ENCODE assay signal across 22 mouse cellular contexts in genomic region chr10:90380062-90380461, GRCm38 (mm10).
DNase-seq lines count a peak whose midpoint lies in the region; ATAC-seq lines count a peak whose summit lies in the region.
"Had no signal": no experiment of that assay in that cellular context is flagged by ENCODE, and none has a peak within 500 bp of the region (broad histone marks: within the 10 kb centered on the region; RNA-seq: fewer than 3 reads in every experiment).

No protein-coding gene starts in this region.

- H3K4me3 ChIP-seq in midbrain, embryonic 15.5 days: no peak overlapping the region
- H3K4me3 ChIP-seq in midbrain, embryonic 11.5 days (ENCODE audit: low read depth, low read length): no peak overlapping the region
- no peak overlapping the region for H3K4me3 ChIP-seq in limb, embryonic 10.5 days
- no peak overlapping the region for H3K4me3 ChIP-seq in forebrain, embryonic 10.5 days
- H3K4me3 ChIP-seq: erythroblast, embryonic 14.5 days; forebrain, embryonic 15.5 days; heart, embryonic 12.5 days; hindbrain, embryonic 15.5 days; limb, embryonic 13.5 days; lung, embryonic 15.5 days had no signal

- H3K27me3 ChIP-seq in midbrain, embryonic 15.5 days (replicated peaks): no peaks in the 10 kb centered on the region
- H3K27me3 ChIP-seq in midbrain, embryonic 11.5 days (ENCODE audit: control insufficient read depth, insufficient read depth, low read length): no peaks in the 10 kb centered on the region
- H3K27me3 ChIP-seq in limb, embryonic 10.5 days (ENCODE audit: low read depth, poor library complexity, severe bottlenecking): no peaks in the 10 kb centered on the region
- H3K27me3 ChIP-seq in forebrain, embryonic 10.5 days (ENCODE audit: poor library complexity, severe bottlenecking): no peaks in the 10 kb centered on the region
- H3K27me3 ChIP-seq: forebrain, embryonic 15.5 days; heart, embryonic 12.5 days; hindbrain, embryonic 15.5 days; limb, embryonic 13.5 days; lung, embryonic 15.5 days had no signal

- no peak for DNase-seq in midbrain, embryonic 11.5 days (ENCODE audit: low spot score, missing footprints)
- peak; percentile 27 for DNase-seq in brain, adult 2 months (ENCODE audit: low read depth, low spot score)
- no peak for DNase-seq in limb, embryonic 10.5 days (ENCODE audit: low spot score)
- no peak for DNase-seq in embryo, embryonic 10.5 days (ENCODE audit: low spot score)
- DNase-seq in kidney, postnatal 36 days: no peak
- no peak for DNase-seq in forebrain, embryonic 10.5 days (ENCODE audit: extremely low spot score, low spot score)
- DNase-seq: adrenal gland, postnatal 14 days; cerebellum, adult 11-12 months; cerebellum, postnatal 25 days; heart, postnatal 14 days had no signal

- peak overlapping the region; percentile 62 for H3K27ac ChIP-seq in midbrain, embryonic 15.5 days
- no peak overlapping the region for H3K27ac ChIP-seq in midbrain, embryonic 11.5 days (ENCODE audit: low read depth, low read length)
- H3K27ac ChIP-seq in limb, embryonic 10.5 days: peak overlapping the region; percentile 62
- no peak overlapping the region for H3K27ac ChIP-seq in forebrain, embryonic 10.5 days
- H3K27ac ChIP-seq: forebrain, embryonic 15.5 days; hindbrain, embryonic 15.5 days; limb, embryonic 13.5 days; liver, embryonic 14.5 days; lung, embryonic 15.5 days; macrophage had no signal

- 89% methylated on average over 1 of the region's 1 CpGs for WGBS in midbrain, embryonic 15.5 days
- WGBS in midbrain, embryonic 11.5 days: 74% methylated on average over 1 of the region's 1 CpGs
- WGBS in limb, embryonic 10.5 days: 45% methylated on average over 1 of the region's 1 CpGs
- WGBS in forebrain, embryonic 10.5 days: 88% methylated on average over 1 of the region's 1 CpGs

- H3K9me3 ChIP-seq in midbrain, embryonic 15.5 days: no peaks in the 10 kb centered on the region
- H3K9me3 ChIP-seq in midbrain, embryonic 11.5 days (ENCODE audit: control insufficient read depth, low read length): no peaks in the 10 kb centered on the region
- H3K9me3 ChIP-seq in limb, embryonic 10.5 days (replicated peaks): no peaks in the 10 kb centered on the region
- H3K9me3 ChIP-seq in forebrain, embryonic 10.5 days: no peaks in the 10 kb centered on the region
- H3K9me3 ChIP-seq: forebrain, embryonic 15.5 days; heart, embryonic 12.5 days; hindbrain, embryonic 15.5 days; limb, embryonic 13.5 days; lung, embryonic 15.5 days had no signal

- H3K36me3 ChIP-seq in midbrain, embryonic 15.5 days (replicated peaks): no peaks in the 10 kb centered on the region
- H3K36me3 ChIP-seq in midbrain, embryonic 11.5 days (ENCODE audit: control insufficient read depth, insufficient read depth, low read length): no peaks in the 10 kb centered on the region
- no peaks in the 10 kb centered on the region for H3K36me3 ChIP-seq in limb, embryonic 10.5 days
- no peaks in the 10 kb centered on the region for H3K36me3 ChIP-seq in forebrain, embryonic 10.5 days (replicated peaks)
- H3K36me3 ChIP-seq: forebrain, embryonic 15.5 days; G1E; heart, embryonic 12.5 days; hindbrain, embryonic 15.5 days; limb, embryonic 13.5 days; lung, embryonic 15.5 days had no signal

- no peak overlapping the region for H3K4me2 ChIP-seq in midbrain, embryonic 15.5 days
- no peak overlapping the region for H3K4me2 ChIP-seq in midbrain, embryonic 11.5 days
- H3K4me2 ChIP-seq: forebrain, embryonic 15.5 days; heart, embryonic 12.5 days; hindbrain, embryonic 15.5 days; limb, embryonic 13.5 days; lung, embryonic 15.5 days had no signal

- H3K4me1 ChIP-seq in midbrain, embryonic 15.5 days: peaks cover 7% of the 10 kb centered on the region; the same call in 1 of the 2 replicates
- no peaks in the 10 kb centered on the region for H3K4me1 ChIP-seq in midbrain, embryonic 11.5 days (ENCODE audit: control insufficient read depth, insufficient read depth, low read length)
- peaks cover 22% of the 10 kb centered on the region for H3K4me1 ChIP-seq in limb, embryonic 10.5 days
- peaks cover 11% of the 10 kb centered on the region for H3K4me1 ChIP-seq in forebrain, embryonic 10.5 days
- H3K4me1 ChIP-seq: forebrain, embryonic 15.5 days; heart, embryonic 12.5 days; lung, embryonic 15.5 days had no signal

- H3K9ac ChIP-seq in midbrain, embryonic 15.5 days: no peak overlapping the region
- no peak overlapping the region for H3K9ac ChIP-seq in midbrain, embryonic 11.5 days (ENCODE audit: low read length)
- H3K9ac ChIP-seq: forebrain, embryonic 15.5 days; heart, embryonic 12.5 days; hindbrain, embryonic 15.5 days; limb, embryonic 13.5 days; liver, embryonic 14.5 days; lung, embryonic 15.5 days had no signal

- no peak for ATAC-seq in midbrain, embryonic 15.5 days (replicated peaks)
- no peak for ATAC-seq in midbrain, embryonic 11.5 days (ENCODE audit: low FRiP score)
- ATAC-seq: CD4-positive, CD25-positive, alpha-beta regulatory T cell, adult 4 months; intestine, embryonic 16.5 days had no signal

Comparison
In these comparisons a context has a peak if more than half of its experiments do, and no peak if none do; other contexts are left out.
1. H3K27ac ChIP-seq: peak in midbrain, embryonic 15.5 days (single experiment) and limb, embryonic 10.5 days (single experiment); none in midbrain, embryonic 11.5 days (single experiment) and forebrain, embryonic 10.5 days (single experiment).